Mouse (Mus musculus) lung, postnatal 0 days (tissue): ENCODE data around the gene Ttll4.

Source experiments
- CTCF ChIP-seq: IDR thresholded peaks from 2 replicates; pipeline ENCODE4 v1.5.1; 2016; ENCODE audit warnings: antibody characterized with exemption, mild to moderate bottlenecking
- EP300 ChIP-seq: IDR thresholded peaks from 2 replicates; pipeline ENCODE4 v1.6.1; 2016; ENCODE audit warnings: antibody characterized with exemption, mild to moderate bottlenecking, control low read depth

DNA sequence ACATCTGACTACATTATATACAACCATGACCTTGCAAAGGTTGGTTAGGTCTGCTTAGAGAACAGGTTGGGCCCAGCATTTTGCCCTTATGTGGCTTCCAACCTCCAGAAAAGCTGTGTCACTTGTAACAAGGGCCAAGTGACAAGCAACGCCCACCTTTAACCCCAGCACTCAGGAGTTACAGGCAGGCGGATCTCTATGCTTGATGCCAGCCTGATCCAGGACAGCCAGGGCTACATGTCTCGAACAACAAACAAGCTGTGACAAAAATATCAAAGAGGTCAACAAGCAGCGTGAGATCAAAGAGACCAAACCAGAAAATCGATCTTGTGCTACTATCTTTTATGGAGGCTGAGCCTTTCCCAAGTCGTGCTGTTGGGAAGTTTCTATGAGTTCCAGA, 60.1 kb downstream of the Ttll4 start:
- no peak for TF ChIP-seq EP300
- TF ChIP-seq CTCF, result no peak
